Mouse (Mus musculus) layer of hippocampus, postnatal 25 days (tissue): ENCODE measurements around the gene Spata31. TPM values are rescaled to one million over a fixed set of nuclear protein-coding genes. Genes with fewer than 3 reads are reported as not detected.

Source experiments
- DNase-seq, 2 experiments: peaks; one replicate each; pipeline ENCODE4 v3.0.0; 2022; ENCODE audit warnings: mixed read lengths in 2 of 2, low spot score in 1 of 2; ENCODE audit errors: extremely low spot score in 1 of 2
- total RNA-seq, 2 experiments: library from RNA; stranded (reverse); gene quantifications; 2 replicates each; pipeline ENCODE4 v1.2.3; 2021

Gene Spata31
- total RNA-seq: not detected

GRCm38 (mm10) chr13:64917191-64917590 lies at the start of gene Spata31:
TSS of gene Spata31 (plus strand) at chr13:64917406.
- DNase-seq: no peak

GRCm38 (mm10) chr13:64903132-64903531 lies 14.1 kb upstream of the Spata31 start:
- no peak for DNase-seq

- peak in 1 of 2 experiments; percentile 5 for DNase-seq
These were observed 13.5 kb upstream of the Spata31 start, which contains the start of gene Cntnap3 for GRCm38 (mm10) chr13:64903585-64904208. TSS of gene Cntnap3 (minus strand) at chr13:64903955.

Other genes with a start within 250 kb of the Spata31 start
- gene Cntnap3, start 13.5 kb upstream of the Spata31 start, total RNA-seq: 1 to 10 TPM; 3.6 to 4.6 TPM
- gene Spata31d1c, start 115.7 kb downstream of the Spata31 start, total RNA-seq: not detected
- not detected for gene Prss47, start 135.4 kb downstream of the Spata31 start, total RNA-seq
- gene Mfsd14b, start 195.6 kb downstream of the Spata31 start, total RNA-seq: 10 to 100 TPM; 43.1 to 46.3 TPM
- not detected for gene Olfr465-ps1, start 220.7 kb downstream of the Spata31 start, total RNA-seq
- not detected for gene Olfr466, start 232.8 kb downstream of the Spata31 start, total RNA-seq